Mouse (Mus musculus) E14TG2a.4 (cell line): ENCODE results near the gene Mroh2a.

Experiments
- CTCF ChIP-seq: conservative IDR thresholded peaks from 2 replicates; pipeline ENCODE4 v1.5.1; 2014; ENCODE audit warnings: low read length
- NANOG ChIP-seq: IDR thresholded peaks from 2 replicates; pipeline ENCODE4 v1.6.1; 2014; ENCODE audit warnings: borderline replicate concordance, low read length, mixed read lengths
- POU5F1 ChIP-seq: IDR thresholded peaks from 2 replicates; pipeline ENCODE4 v1.6.1; 2014; ENCODE audit warnings: low read length, borderline replicate concordance

DNA sequence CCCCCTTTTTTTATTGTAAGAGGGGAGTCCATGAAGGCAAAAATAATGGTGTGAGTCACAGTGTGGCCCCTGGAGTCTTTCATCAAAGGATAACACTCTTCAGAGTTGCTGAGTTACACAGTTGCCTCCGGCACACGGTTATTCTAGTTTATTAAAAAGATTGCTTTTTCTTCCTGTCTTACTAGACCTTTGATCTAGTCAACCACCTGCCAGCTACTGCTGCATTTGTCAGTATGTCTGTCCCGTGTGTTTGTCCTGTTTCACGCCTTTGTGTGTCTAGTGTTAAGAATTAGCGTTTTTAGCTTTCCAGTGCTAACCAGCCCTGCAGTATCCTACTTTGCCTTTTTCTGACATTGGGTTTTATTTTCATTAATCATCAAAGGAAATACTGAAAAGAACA is 58.9 kb downstream of the Mroh2a start:
- no peak for TF ChIP-seq CTCF
- no peak for TF ChIP-seq POU5F1
- no peak for TF ChIP-seq NANOG
